Mouse (Mus musculus): ENCODE data around the gene Has3. TPM values are rescaled to one million over a fixed set of nuclear protein-coding genes. Genes with fewer than 3 reads are reported as not detected.
A peak's percentile ranks its signal among the peaks of the same experiment; 100 is the strongest.

Gene Has3
- total RNA-seq, 2 experiments from 2014 or later = 5.3 to 5.5 TPM

- DNase-seq (ENCODE audit: low spot score in 2 of 2) = no peak
Measured at GRCm38 (mm10) chr8:106929155-106929913, 59.3 kb downstream of the Has3 start.

- DNase-seq (ENCODE audit: low spot score in 2 of 2) = no peak
Measured at GRCm38 (mm10) chr8:106929921-106930320, 59.9 kb downstream of the Has3 start.

- DNase-seq (ENCODE audit: low spot score in 2 of 2) = peak in 1 of 2 experiments; percentile 28
Measured at GRCm38 (mm10) chr8:106932376-106933065, 62.5 kb downstream of the Has3 start.

GRCm38 (mm10) chr8:106933506-106934143 lies 63.6 kb downstream of the Has3 start:
- DNase-seq (ENCODE audit: low spot score in 2 of 2) = no peak

Other genes starting within 250 kb of the Has3 start
- gene Tango6, start 187.2 kb upstream of the Has3 start, total RNA-seq (2021) = 1 to 10 TPM; 7.5 to 8.1 TPM
- 10 to 100 TPM; 27.5 to 31.6 TPM for gene Utp4, start 23.4 kb downstream of the Has3 start, total RNA-seq (2021)
- 1 to 10 TPM; 7.4 to 8.7 TPM for gene Sntb2, start 65.5 kb downstream of the Has3 start, total RNA-seq (2021)
- 100 to 1,000 TPM; 108 to 119 TPM for gene Vps4a, start 161.0 kb downstream of the Has3 start, total RNA-seq (2021)
- gene Pdf, start 178.4 kb downstream of the Has3 start, total RNA-seq (2021) = 10 to 100 TPM; 23.6 to 27.6 TPM
- gene Cog8, start 186.4 kb downstream of the Has3 start, total RNA-seq (2021) = 10 to 100 TPM; 24.9 to 27.8 TPM
- gene Nip7, start 186.6 kb downstream of the Has3 start, total RNA-seq (2021) = 10 to 100 TPM; 57.3 to 66.3 TPM
- gene Tmed6, start 195.4 kb downstream of the Has3 start, total RNA-seq (2021) = not detected
- gene Terf2, start 226.3 kb downstream of the Has3 start, total RNA-seq (2021) = 10 to 100 TPM; 36.0 to 36.6 TPM

Measured in layer of hippocampus, postnatal 10 days (tissue).